Mouse (Mus musculus) cortical plate, adult 2 months (tissue): ENCODE measurements around the gene Il15ra.

ENCODE experiments used
- CTCF ChIP-seq: fragments of 200-500 bp; IDR thresholded peaks from 2 replicates; pipeline ENCODE4 v1.5.1; 2011; ENCODE audit warnings: mild to moderate bottlenecking, control low read depth, low read length; ENCODE audit not compliant: insufficient read depth; ENCODE audit errors: extremely low read depth
- POLR2A ChIP-seq: fragments of 200-500 bp; IDR thresholded peaks from 2 replicates; pipeline ENCODE4 v1.6.1; 2011; ENCODE audit warnings: mild to moderate bottlenecking, low read length, control low read depth; ENCODE audit not compliant: insufficient read depth; ENCODE audit errors: extremely low read depth

DNA sequence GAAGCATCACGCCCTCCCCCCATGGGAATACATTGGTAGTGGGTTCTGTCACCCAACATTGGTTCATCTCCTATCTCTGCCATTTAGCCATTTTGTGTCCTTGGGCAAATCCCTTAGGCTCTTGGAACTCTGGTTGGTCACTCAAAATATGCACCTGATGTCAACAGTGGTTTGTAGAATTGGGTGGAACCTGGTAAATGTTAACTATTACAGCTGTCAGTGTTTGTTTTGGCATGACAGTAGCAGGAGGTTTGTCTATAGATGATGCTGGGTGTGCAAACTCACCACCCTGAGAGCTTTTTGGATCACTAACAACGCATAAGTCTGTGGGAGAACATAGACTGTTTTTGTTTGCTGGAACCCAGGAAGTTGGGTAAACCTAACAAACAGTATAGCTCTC is 13.5 kb downstream of the Il15ra start:
- TF ChIP-seq CTCF = no peak
- TF ChIP-seq POLR2A = no peak
